Mouse (Mus musculus) limb, embryonic 14.5 days (tissue): ENCODE results near the gene D430041D05Rik. TPM values are rescaled to one million over a fixed set of nuclear protein-coding genes. Genes with fewer than 3 reads are reported as not detected.
A peak's percentile ranks its signal among the peaks of the same experiment; 100 is the strongest.

Source experiments
- ATAC-seq: fragments of 200-750 bp; cut with Nextera tagmentation; 2 replicates; pipeline ENCODE4 v1.8.0; 2017; ENCODE audit warnings: low read depth, moderate number of reproducible peaks, moderate TSS enrichment; ENCODE audit not compliant: low FRiP score
- DNase-seq: peaks from one replicate; pipeline ENCODE4 v3.0.0-alpha.2; 2015; ENCODE audit warnings: low spot score
- H3K27ac ChIP-seq: fragments of 300-500 bp; sonication (generic); replicated peaks from 2 replicates; pipeline ENCODE4 v1.5.1; 2014; ENCODE audit warnings: low read depth, mild to moderate bottlenecking, low read length, moderate library complexity, mixed read lengths
- H3K27me3 ChIP-seq: fragments of 300-500 bp; sonication (generic); 2 replicates; pipeline ENCODE4 v1.6.1; 2014; ENCODE audit warnings: low read length, mixed read lengths; ENCODE audit not compliant: control insufficient read depth, insufficient read depth
- H3K36me3 ChIP-seq: fragments of 300-500 bp; sonication (generic); 2 replicates; pipeline ENCODE4 v1.6.1; 2014; ENCODE audit warnings: mild to moderate bottlenecking, low read length, moderate library complexity, mixed read lengths; ENCODE audit not compliant: control insufficient read depth, insufficient read depth
- H3K4me1 ChIP-seq: fragments of 300-500 bp; sonication (generic); 2 replicates; pipeline ENCODE4 v1.6.1; 2014; ENCODE audit warnings: antibody characterized with exemption, low read length, mixed read lengths; ENCODE audit not compliant: control insufficient read depth, insufficient read depth
- H3K4me2 ChIP-seq: fragments of 300-500 bp; sonication (generic); replicated peaks from 2 replicates; pipeline ENCODE4 v1.6.1; 2014; ENCODE audit warnings: low read depth, mild to moderate bottlenecking, low read length, moderate library complexity; ENCODE audit not compliant: severe bottlenecking
- H3K4me3 ChIP-seq: fragments of 300-500 bp; sonication (generic); replicated peaks from 2 replicates; pipeline ENCODE4 v1.5.1; 2014; ENCODE audit warnings: low read length
- H3K9ac ChIP-seq: fragments of 300-500 bp; sonication (generic); 2 replicates; pipeline ENCODE4 v1.6.1; 2014; ENCODE audit warnings: mild to moderate bottlenecking, low read depth, low read length, moderate library complexity; ENCODE audit not compliant: severe bottlenecking
- H3K9me3 ChIP-seq: fragments of 300-500 bp; sonication (generic); 2 replicates; pipeline ENCODE4 v1.6.1; 2016; ENCODE audit warnings: low read length; ENCODE audit not compliant: control insufficient read depth
- POLR2A ChIP-seq: fragments of 200-500 bp; IDR thresholded peaks from 2 replicates; pipeline ENCODE4 v1.8.0; 2012; ENCODE audit warnings: inconsistent platforms, mild to moderate bottlenecking, moderate library complexity, borderline replicate concordance; ENCODE audit not compliant: insufficient read depth, insufficient read length; ENCODE audit errors: extremely low read depth
- WGBS: fragments of 180-500 bp; shearing (Covaris S2); extraction: QIAGEN DNeasy Blood & Tissue Kit; methylation state at CpG from one replicate; pipeline ENCODE4 v1.1.7; 2014; 5-methylcytosine and 5-hydroxymethylcytosine counted together
- polyA plus RNA-seq, 2 experiments: library from polyadenylated mRNA; depleted of rRNA in 1 of 2; stranded (reverse) in 1 of 2; unstranded in 1 of 2; fragments of >200 nt; fragmentation: Nextera tagmentation in 1 of 2; extraction: Ambion mirVana in 1 of 2; gene quantifications; 2 replicates each; pipeline versions ENCODE4 v1.2.1 to v1.2.3; 2012 to 2014

D430041D05Rik gene
- polyA plus RNA-seq, 2 experiments: 1.1 TPM

GRCm38 (mm10) chr2:104449191-104449590 lies 38.4 kb upstream of the D430041D05Rik start:
- H3K9ac ChIP-seq: no peak overlapping the region
- no peak for TF ChIP-seq POLR2A
- no peaks in the 10 kb centered on the region for H3K4me1 ChIP-seq

GRCm38 (mm10) chr2:104448201-104448600 lies 37.4 kb upstream of the D430041D05Rik start:
- no peak overlapping the region for H3K4me3 ChIP-seq
- no peak for TF ChIP-seq POLR2A
- DNase-seq (no peak), ATAC-seq (no peak)
- no peaks in the 10 kb centered on the region; the same call in 1 of the 2 replicates for H3K36me3 ChIP-seq
- H3K27me3 ChIP-seq: no peaks in the 10 kb centered on the region
- H3K9me3 ChIP-seq: no peaks in the 10 kb centered on the region
- H3K4me2 ChIP-seq: no peak overlapping the region
- WGBS: 78% methylated on average over 4 of the region's 4 CpGs
- H3K27ac ChIP-seq: no peak overlapping the region
- H3K4me1 ChIP-seq: no peaks in the 10 kb centered on the region
- no peak overlapping the region for H3K9ac ChIP-seq

More at GRCm38 (mm10) chr2:104449191-104449590, 38.4 kb upstream of the D430041D05Rik start:
- Histone ChIP-seq H3K27me3 (no peaks in the 10 kb centered on the region), H3K9me3 (no peaks in the 10 kb centered on the region), H3K27ac (no peak overlapping the region), H3K4me3 (no peak overlapping the region), H3K36me3 (no peaks in the 10 kb centered on the region), H3K4me2 (no peak overlapping the region)
- WGBS: 84% methylated on average over 1 of the region's 1 CpGs
- ATAC-seq (no peak), DNase-seq (no peak)

- WGBS: 46% methylated on average over 1 of the region's 1 CpGs
- no peak overlapping the region for H3K27ac ChIP-seq
- no peaks in the 10 kb centered on the region for H3K27me3 ChIP-seq
- DNase-seq: no peak
- no peak overlapping the region for H3K4me2 ChIP-seq
- no peak for ATAC-seq
- no peaks in the 10 kb centered on the region for H3K4me1 ChIP-seq
- TF ChIP-seq POLR2A: no peak
- no peaks in the 10 kb centered on the region for H3K9me3 ChIP-seq
- H3K36me3 ChIP-seq: peaks cover under 1% of the 10 kb centered on the region; the same call in 1 of the 2 replicates
- no peak overlapping the region for H3K4me3 ChIP-seq
- H3K9ac ChIP-seq: no peak overlapping the region
Measured at GRCm38 (mm10) chr2:104446016-104446415, 35.2 kb upstream of the D430041D05Rik start.

- H3K4me1 ChIP-seq: no peaks in the 10 kb centered on the region
- ATAC-seq (peak; percentile 75; the same call in 1 of the 2 replicates), DNase-seq (peak; percentile 63)
- no peaks in the 10 kb centered on the region for H3K27me3 ChIP-seq
- no peak for TF ChIP-seq POLR2A
- H3K27ac ChIP-seq: no peak overlapping the region
- peaks cover 12% of the 10 kb centered on the region for H3K36me3 ChIP-seq
- no peak overlapping the region for H3K4me2 ChIP-seq
- no peak overlapping the region for H3K9ac ChIP-seq
- H3K4me3 ChIP-seq: no peak overlapping the region
- no peaks in the 10 kb centered on the region for H3K9me3 ChIP-seq
- 44% methylated on average over 2 of the region's 2 CpGs for WGBS
Measured at GRCm38 (mm10) chr2:104444776-104445175, 34.0 kb upstream of the D430041D05Rik start.

- no peak overlapping the region for H3K27ac ChIP-seq
- no peak overlapping the region for H3K4me2 ChIP-seq
- WGBS: 57% methylated on average over 4 of the region's 4 CpGs
- no peak for TF ChIP-seq POLR2A
- no peaks in the 10 kb centered on the region for H3K27me3 ChIP-seq
- H3K36me3 ChIP-seq: peaks cover 31% of the 10 kb centered on the region
- H3K4me1 ChIP-seq: no peaks in the 10 kb centered on the region
- DNase-seq: no peak
- H3K9ac ChIP-seq: no peak overlapping the region
- no peak overlapping the region for H3K4me3 ChIP-seq
- ATAC-seq: no peak
- H3K9me3 ChIP-seq: no peaks in the 10 kb centered on the region
Measured at GRCm38 (mm10) chr2:104442341-104442740, 31.5 kb upstream of the D430041D05Rik start.

- Histone ChIP-seq H3K9ac (no peak overlapping the region), H3K9me3 (no peaks in the 10 kb centered on the region), H3K4me2 (no peak overlapping the region), H3K27me3 (no peaks in the 10 kb centered on the region), H3K4me3 (no peak overlapping the region), H3K4me1 (no peaks in the 10 kb centered on the region), H3K36me3 (peaks cover 78% of the 10 kb centered on the region), H3K27ac (no peak overlapping the region)
- 89% methylated on average over 3 of the region's 3 CpGs for WGBS
- DNase-seq: no peak
- no peak for ATAC-seq
- TF ChIP-seq POLR2A: no peak
Measured at GRCm38 (mm10) chr2:104436226-104436625, 25.4 kb upstream of the D430041D05Rik start.
